Mouse (Mus musculus) limb, embryonic 11.5 days (tissue): ENCODE measurements around the gene Bpifa3. TPM values are rescaled to one million over a fixed set of nuclear protein-coding genes. Genes with fewer than 3 reads are reported as not detected.

ENCODE experiments used
- ATAC-seq: fragments of 200-750 bp; cut with Nextera tagmentation; 2 replicates; pipeline ENCODE4 v1.8.0; 2017; ENCODE audit warnings: low read depth; ENCODE audit not compliant: insufficient number of reproducible peaks, low FRiP score, low TSS enrichment
- DNase-seq: peaks from one replicate; pipeline ENCODE4 v3.0.0-alpha.2; 2015; ENCODE audit warnings: low spot score
- H3K27ac ChIP-seq: fragments of 300-500 bp; sonication (generic); replicated peaks from 2 replicates; pipeline ENCODE4 v1.5.1; 2014; ENCODE audit warnings: low read depth, mild to moderate bottlenecking, low read length
- H3K27me3 ChIP-seq: fragments of 300-500 bp; sonication (generic); 2 replicates; pipeline ENCODE4 v1.6.1; 2014; ENCODE audit warnings: mild to moderate bottlenecking, low read length, mixed read lengths; ENCODE audit not compliant: control insufficient read depth, insufficient read depth
- H3K36me3 ChIP-seq: fragments of 300-500 bp; sonication (generic); 2 replicates; pipeline ENCODE4 v1.6.1; 2014; ENCODE audit warnings: mild to moderate bottlenecking, low read length, moderate library complexity, mixed read lengths; ENCODE audit not compliant: control insufficient read depth, insufficient read depth
- H3K4me1 ChIP-seq: fragments of 300-500 bp; sonication (generic); 2 replicates; pipeline ENCODE4 v1.6.1; 2014; ENCODE audit warnings: low read length, mixed read lengths; ENCODE audit not compliant: control insufficient read depth, insufficient read depth
- H3K4me2 ChIP-seq: fragments of 300-500 bp; sonication (generic); 2 replicates; pipeline ENCODE4 v1.6.1; 2014; ENCODE audit warnings: low read depth, mild to moderate bottlenecking, moderate library complexity; ENCODE audit not compliant: severe bottlenecking
- H3K4me3 ChIP-seq: fragments of 300-500 bp; sonication (generic); 2 replicates; pipeline ENCODE4 v1.5.1; 2014; ENCODE audit warnings: low read depth, low read length
- H3K9ac ChIP-seq: fragments of 300-500 bp; sonication (generic); 2 replicates; pipeline ENCODE4 v1.6.1; 2014; ENCODE audit warnings: mild to moderate bottlenecking, low read length
- H3K9me3 ChIP-seq: fragments of 300-500 bp; sonication (generic); 2 replicates; pipeline ENCODE4 v1.6.1; 2016; ENCODE audit warnings: low read length; ENCODE audit not compliant: control insufficient read depth
- WGBS: fragments of 180-500 bp; shearing (Covaris S2); extraction: QIAGEN DNeasy Blood & Tissue Kit; methylation state at CpG from one replicate; pipeline ENCODE4 v1.1.7; 2014; 5-methylcytosine and 5-hydroxymethylcytosine counted together
- polyA plus RNA-seq: library from polyadenylated mRNA; unstranded; fragments of >200 nt; fragmentation: Nextera tagmentation; extraction: Ambion mirVana; gene quantifications from 2 replicates; pipeline ENCODE4 v1.2.1, GENCODE M21; 2014

Bpifa3 gene
- polyA plus RNA-seq = not detected in 2 replicates

DNA sequence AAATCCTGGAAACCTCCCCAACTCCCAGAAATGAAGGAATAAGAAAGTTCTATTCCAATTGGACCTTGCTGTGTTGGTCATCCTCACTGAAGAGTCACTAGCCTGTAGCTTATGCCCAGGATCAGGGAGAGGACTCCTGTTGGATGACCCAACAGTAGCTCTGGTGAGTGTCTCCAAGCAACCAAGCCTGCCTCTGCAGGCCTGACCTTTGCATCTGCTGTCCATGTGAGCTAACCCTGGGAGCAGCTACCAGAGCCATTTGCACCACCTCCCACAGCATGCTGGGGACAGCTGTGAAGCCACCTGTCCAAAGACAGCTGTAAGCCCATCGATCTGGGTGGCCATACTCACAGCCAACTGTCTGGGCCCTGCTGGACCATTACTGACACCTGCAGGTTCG is at the start of gene Bpifa3:
Bpifa3 (plus strand) TSS at position 217 of the 400 bp plus-strand sequence.
- Histone ChIP-seq H3K4me3 (no peak within 1 kb of the TSS), H3K27ac (no peak within 1 kb of the TSS), H3K36me3 (no peaks in the 10 kb centered on the region), H3K4me2 (no peak within 1 kb of the TSS), H3K9me3 (no peaks in the 10 kb centered on the region), H3K4me1 (no peaks in the 10 kb centered on the region), H3K9ac (no peak within 1 kb of the TSS), H3K27me3 (no peaks in the 10 kb centered on the region)
- WGBS = 66% methylated on average over 2 of the region's 2 CpGs
- ATAC-seq (no peak), DNase-seq (no peak)

DNA sequence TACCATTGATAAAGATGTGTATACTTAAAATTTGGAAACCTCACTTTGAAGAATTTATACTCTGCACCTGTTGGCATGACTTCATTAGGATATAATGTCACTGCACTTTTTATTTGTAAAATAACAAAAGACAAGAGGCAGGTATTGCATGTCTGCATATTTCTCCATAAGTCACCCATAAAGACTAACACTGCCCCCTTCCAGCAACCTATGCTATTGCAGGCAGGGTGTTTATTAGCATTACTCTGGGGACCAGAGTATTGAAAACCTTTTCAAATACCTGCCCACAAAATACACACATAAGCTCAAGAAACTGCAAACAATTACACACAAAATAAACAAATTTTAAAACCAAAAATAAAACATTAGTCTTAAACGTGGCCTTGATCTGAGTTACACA is 32.4 kb upstream of the Bpifa3 start:
- WGBS = 36% methylated on average over 1 of the region's 1 CpGs
- DNase-seq (no peak), ATAC-seq (no peak)
- Histone ChIP-seq H3K27me3 (no peaks in the 10 kb centered on the region), H3K4me1 (no peaks in the 10 kb centered on the region), H3K4me2 (no peak overlapping the region), H3K4me3 (no peak overlapping the region), H3K9me3 (no peaks in the 10 kb centered on the region), H3K9ac (no peak overlapping the region), H3K36me3 (no peaks in the 10 kb centered on the region), H3K27ac (no peak overlapping the region)

DNA sequence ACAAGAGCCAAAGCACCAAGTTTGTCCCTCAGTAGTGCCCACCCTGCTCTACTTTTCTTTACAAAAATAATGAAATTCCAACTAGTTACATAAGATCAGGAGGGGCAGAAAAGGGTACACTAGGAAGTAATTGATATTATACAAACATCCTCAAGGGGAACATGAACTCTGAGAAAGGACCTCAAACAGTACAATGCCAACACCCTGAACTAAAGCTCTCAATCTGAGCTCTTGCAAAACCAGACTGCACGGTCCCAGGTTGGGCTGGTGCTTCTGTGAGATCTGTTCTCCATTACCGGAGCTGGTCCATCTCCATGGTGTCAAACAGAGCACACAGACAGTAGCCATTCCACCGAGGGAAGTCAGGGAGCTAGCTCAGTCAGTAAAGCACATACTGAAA is 12.8 kb upstream of the Bpifa3 start:
- H3K4me3 ChIP-seq = no peak overlapping the region
- ATAC-seq (no peak), DNase-seq (no peak)
- no peak overlapping the region for H3K9ac ChIP-seq
- no peaks in the 10 kb centered on the region for H3K27me3 ChIP-seq
- no peak overlapping the region for H3K27ac ChIP-seq
- no peaks in the 10 kb centered on the region for H3K4me1 ChIP-seq
- no peaks in the 10 kb centered on the region for H3K9me3 ChIP-seq
- H3K4me2 ChIP-seq = no peak overlapping the region
- WGBS = 86% methylated on average over 3 of the region's 3 CpGs
- H3K36me3 ChIP-seq = no peaks in the 10 kb centered on the region

DNA sequence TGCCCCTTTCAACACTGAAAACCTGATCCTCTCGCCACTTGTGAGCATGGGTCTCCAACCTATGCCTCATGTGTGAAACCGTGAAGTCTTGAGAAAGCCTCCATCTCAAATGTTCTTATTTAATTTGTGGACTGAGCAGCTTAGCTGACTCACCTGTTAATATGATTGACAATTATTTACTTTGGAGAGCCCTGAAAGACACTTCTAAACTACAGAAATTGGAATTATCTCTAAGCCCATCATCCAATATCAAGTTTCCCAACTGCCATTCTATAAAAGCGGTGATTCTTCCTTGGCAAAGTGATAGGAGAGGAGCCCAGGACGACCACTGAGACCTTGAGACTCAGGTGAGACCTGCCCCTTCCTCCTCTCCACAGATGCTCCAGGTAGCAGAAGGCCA is 12.4 kb downstream of the Bpifa3 start, which contains the start of gene Bpifa1:
Bpifa1 (plus strand) TSS at position 301 of the 400 bp plus-strand sequence.
- Histone ChIP-seq H3K27ac (no peak within 1 kb of the TSS), H3K4me1 (no peaks in the 10 kb centered on the region), H3K4me3 (no peak within 1 kb of the TSS), H3K27me3 (no peaks in the 10 kb centered on the region), H3K4me2 (no peak within 1 kb of the TSS), H3K9me3 (no peaks in the 10 kb centered on the region), H3K36me3 (no peaks in the 10 kb centered on the region), H3K9ac (no peak within 1 kb of the TSS)
- 85% methylated on average over 4 of the region's 4 CpGs for WGBS
- no peak for ATAC-seq
- DNase-seq = peak; percentile 3

DNA sequence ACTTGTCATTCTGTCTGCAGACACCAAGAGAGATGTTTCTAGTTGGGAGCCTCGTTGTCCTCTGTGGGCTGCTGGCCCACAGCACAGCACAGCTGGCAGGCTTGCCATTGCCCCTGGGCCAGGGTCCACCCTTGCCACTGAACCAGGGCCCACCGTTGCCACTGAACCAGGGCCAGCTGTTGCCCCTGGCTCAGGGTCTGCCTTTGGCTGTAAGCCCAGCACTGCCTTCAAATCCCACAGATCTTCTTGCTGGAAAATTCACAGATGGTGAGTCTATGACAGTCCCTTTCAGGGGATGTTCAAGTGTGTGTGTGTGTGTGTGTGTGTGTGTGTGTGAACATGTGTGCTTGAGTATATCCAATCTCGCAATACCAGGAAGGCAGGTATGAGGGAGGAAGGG is 13.6 kb downstream of the Bpifa3 start:
- ATAC-seq = no peak

DNA sequence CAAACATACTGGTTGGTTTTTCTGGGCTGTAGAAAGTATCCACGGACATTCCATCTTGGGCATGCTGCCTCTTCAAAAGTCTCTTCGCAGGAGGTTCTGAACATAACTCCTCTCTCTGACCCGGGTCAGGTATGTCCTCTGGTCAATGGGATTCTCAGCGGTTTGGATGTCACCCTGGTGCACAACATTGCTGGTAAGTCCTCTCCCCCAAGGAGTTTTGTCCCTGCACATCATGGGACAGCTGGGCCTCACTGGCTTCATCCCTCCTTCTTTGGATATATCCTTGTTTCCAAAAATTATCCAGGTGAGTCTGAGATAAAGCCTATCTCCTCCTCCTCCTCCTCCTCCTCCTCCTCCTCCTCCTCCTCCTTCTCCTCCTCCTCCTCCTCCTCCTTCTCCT is 17.4 kb downstream of the Bpifa3 start:
- DNase-seq = no peak
- Histone ChIP-seq H3K4me3 (no peak overlapping the region), H3K36me3 (no peaks in the 10 kb centered on the region), H3K27ac (no peak overlapping the region), H3K9me3 (no peaks in the 10 kb centered on the region), H3K4me1 (no peaks in the 10 kb centered on the region), H3K27me3 (no peaks in the 10 kb centered on the region), H3K4me2 (no peak overlapping the region), H3K9ac (no peak overlapping the region)
- 74% methylated on average over 4 of the region's 4 CpGs for WGBS
- no peak for ATAC-seq

More for the DNA sequence above, 13.6 kb downstream of the Bpifa3 start:
- Histone ChIP-seq H3K27me3 (no peaks in the 10 kb centered on the region), H3K4me1 (no peaks in the 10 kb centered on the region), H3K9ac (no peak overlapping the region), H3K4me2 (no peak overlapping the region), H3K27ac (no peak overlapping the region), H3K4me3 (no peak overlapping the region), H3K36me3 (no peaks in the 10 kb centered on the region), H3K9me3 (no peaks in the 10 kb centered on the region)
- WGBS = 84% methylated on average over 3 of the region's 3 CpGs
- no peak for DNase-seq

DNA sequence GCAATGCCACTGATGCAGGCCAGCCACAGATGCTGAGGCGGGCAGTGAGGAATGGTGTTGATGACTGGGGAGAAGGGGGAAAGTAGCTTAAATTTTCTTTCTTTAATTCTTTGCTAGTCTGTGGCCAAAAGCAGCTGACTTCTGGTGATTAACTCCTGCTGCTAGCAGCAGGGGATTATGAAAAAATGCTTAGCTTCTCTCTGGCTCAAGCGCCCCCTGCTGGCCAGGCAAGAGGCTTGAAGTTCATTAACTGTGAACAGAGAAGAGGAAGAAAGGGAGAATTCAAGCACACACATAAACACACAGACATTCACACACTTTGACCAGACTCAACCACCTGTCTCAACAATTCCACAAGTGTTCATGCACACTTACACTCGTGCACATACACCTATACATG is 28.3 kb downstream of the Bpifa3 start:
- no peak overlapping the region for H3K9ac ChIP-seq
- ATAC-seq = no peak
- H3K27ac ChIP-seq = no peak overlapping the region
- no peaks in the 10 kb centered on the region for H3K36me3 ChIP-seq
- no peaks in the 10 kb centered on the region for H3K4me1 ChIP-seq
- peak; percentile 72 for DNase-seq
- H3K4me2 ChIP-seq = no peak overlapping the region
- H3K27me3 ChIP-seq = no peaks in the 10 kb centered on the region
- WGBS = 32% methylated on average over 3 of the region's 3 CpGs
- no peak overlapping the region for H3K4me3 ChIP-seq
- no peaks in the 10 kb centered on the region for H3K9me3 ChIP-seq

DNA sequence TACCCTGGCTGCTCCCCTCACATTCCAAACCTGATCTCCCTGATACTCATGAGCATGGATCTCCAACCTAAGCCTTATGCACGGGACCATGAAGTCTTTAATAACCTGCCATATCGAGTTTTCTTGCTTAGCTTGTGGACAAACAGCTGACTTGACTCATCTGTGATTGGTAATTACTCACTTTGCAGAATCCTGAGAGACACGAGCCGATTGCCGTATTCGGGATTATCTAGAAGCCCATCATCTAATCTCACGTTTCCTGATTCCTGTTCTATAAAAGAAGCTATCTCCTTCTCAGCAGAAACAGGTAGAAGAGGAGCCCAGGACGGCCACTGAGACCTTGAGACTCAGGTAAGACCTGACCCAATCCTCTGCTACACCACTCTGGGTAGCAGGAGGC is 32.2 kb downstream of the Bpifa3 start, which contains the start of gene Bpifa5:
Bpifa5 (plus strand) TSS at position 301 of the 400 bp plus-strand sequence.
- H3K9me3 ChIP-seq = no peaks in the 10 kb centered on the region
- H3K9ac ChIP-seq = no peak within 1 kb of the TSS
- H3K27ac ChIP-seq = no peak within 1 kb of the TSS
- DNase-seq (no peak), ATAC-seq (no peak)
- no peaks in the 10 kb centered on the region for H3K4me1 ChIP-seq
- no peak within 1 kb of the TSS for H3K4me3 ChIP-seq
- no peak within 1 kb of the TSS for H3K4me2 ChIP-seq
- H3K36me3 ChIP-seq = no peaks in the 10 kb centered on the region
- 77% methylated on average over 8 of the region's 8 CpGs for WGBS
- no peaks in the 10 kb centered on the region for H3K27me3 ChIP-seq

DNA sequence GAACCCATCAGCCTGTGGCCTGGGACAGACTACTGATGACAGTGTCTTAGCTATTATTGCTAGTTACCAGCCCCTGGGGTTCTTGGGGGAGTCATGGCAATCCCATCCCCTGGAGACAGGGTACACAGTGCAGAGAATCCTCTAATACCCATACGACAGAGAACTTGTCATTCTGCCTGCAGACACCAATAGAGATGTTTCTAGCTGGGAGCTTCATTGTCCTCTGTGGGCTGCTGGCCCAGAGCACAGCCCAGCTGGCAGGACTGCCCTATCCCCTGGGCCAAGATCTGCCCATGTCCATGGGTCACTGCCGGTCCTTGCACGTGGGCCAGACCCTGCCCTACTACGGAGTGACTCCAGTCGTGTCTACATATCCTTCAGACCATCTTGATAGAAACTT is 33.2 kb downstream of the Bpifa3 start:
- 90% methylated on average over 5 of the region's 5 CpGs for WGBS
- ATAC-seq (no peak), DNase-seq (no peak)
- Histone ChIP-seq H3K27me3 (no peaks in the 10 kb centered on the region), H3K27ac (no peak overlapping the region), H3K36me3 (no peaks in the 10 kb centered on the region), H3K9me3 (no peaks in the 10 kb centered on the region), H3K9ac (no peak overlapping the region), H3K4me3 (no peak overlapping the region), H3K4me2 (no peak overlapping the region), H3K4me1 (no peaks in the 10 kb centered on the region)
